Mouse (Mus musculus): Measurements from ENCODE around the gene Itgb1bp2. TPM values are rescaled to one million over a fixed set of nuclear protein-coding genes. Genes with fewer than 3 reads are reported as not detected.
"Not testable (repeated sequence)": the region's sequence is repeated elsewhere in the genome, so short reads cannot be mapped to it uniquely, and the experiment has no call there.

The Itgb1bp2 gene
- polyA plus RNA-seq, 1 experiment from 2014 or later = 37.1 TPM

DNA sequence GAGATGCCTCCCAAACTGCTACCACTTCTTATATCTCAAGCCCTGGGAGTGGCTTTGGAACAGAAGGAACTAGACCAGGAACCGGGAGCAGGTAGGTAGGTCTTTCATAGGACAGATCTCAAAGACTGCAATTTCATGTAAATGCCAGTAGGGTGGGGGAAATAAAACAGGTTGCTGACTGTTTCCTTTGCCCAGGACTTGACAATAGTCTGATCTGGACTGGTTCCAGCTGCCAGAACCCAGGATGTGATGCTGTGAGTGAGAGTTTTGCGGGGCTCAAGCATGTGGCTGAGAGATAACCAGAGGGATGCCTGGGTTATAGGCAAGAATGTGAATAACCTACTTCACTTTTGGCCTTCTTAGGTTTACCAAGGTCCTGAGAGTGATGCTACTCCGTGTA is 2.7 kb downstream of the Itgb1bp2 start:
- 79% methylated on average over 3 of the region's 3 CpGs for WGBS
- no peak for ATAC-seq (ENCODE audit: insufficient number of reproducible peaks, low FRiP score, low TSS enrichment, low read depth)
- Histone ChIP-seq H3K9ac (no peak overlapping the region), H3K27me3 (no peaks in the 10 kb centered on the region; the same call in 1 of the 2 replicates), H3K4me1 (no peaks in the 10 kb centered on the region), H3K4me2 (no peak overlapping the region), H3K36me3 (peaks cover 20% of the 10 kb centered on the region), H3K4me3 (no peak overlapping the region), H3K27ac (no peak overlapping the region), H3K9me3 (no peaks in the 10 kb centered on the region)

DNA sequence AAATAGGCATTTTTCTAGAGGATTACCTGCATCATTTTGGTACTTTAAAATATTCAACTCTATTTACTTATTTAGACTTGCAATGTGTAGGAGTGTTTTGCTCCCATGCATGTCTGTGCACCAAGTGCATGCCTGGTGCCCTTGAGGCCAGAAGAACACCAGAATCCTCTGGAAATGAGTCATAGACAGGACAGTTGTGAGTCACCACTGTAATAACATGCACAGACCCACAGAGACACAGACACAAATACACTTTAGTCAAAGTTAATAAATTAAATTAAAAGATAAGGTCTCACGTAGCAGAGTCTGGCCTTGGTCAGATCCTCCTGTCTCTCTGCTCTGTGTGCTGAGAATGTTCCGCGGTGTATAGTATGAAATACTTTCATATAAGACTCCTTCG is 23.3 kb downstream of the Itgb1bp2 start:
- no peaks in the 10 kb centered on the region for H3K36me3 ChIP-seq
- no peak overlapping the region for H3K4me2 ChIP-seq
- no peak overlapping the region for H3K4me3 ChIP-seq
- H3K9ac ChIP-seq = no peak overlapping the region
- no peak for ATAC-seq (ENCODE audit: insufficient number of reproducible peaks, low FRiP score, low TSS enrichment, low read depth)
- 92% methylated on average over 4 of the region's 4 CpGs for WGBS
- no peak overlapping the region for H3K27ac ChIP-seq
- H3K4me1 ChIP-seq = no peaks in the 10 kb centered on the region
- no peaks in the 10 kb centered on the region for H3K9me3 ChIP-seq
- H3K27me3 ChIP-seq = no peaks in the 10 kb centered on the region

DNA sequence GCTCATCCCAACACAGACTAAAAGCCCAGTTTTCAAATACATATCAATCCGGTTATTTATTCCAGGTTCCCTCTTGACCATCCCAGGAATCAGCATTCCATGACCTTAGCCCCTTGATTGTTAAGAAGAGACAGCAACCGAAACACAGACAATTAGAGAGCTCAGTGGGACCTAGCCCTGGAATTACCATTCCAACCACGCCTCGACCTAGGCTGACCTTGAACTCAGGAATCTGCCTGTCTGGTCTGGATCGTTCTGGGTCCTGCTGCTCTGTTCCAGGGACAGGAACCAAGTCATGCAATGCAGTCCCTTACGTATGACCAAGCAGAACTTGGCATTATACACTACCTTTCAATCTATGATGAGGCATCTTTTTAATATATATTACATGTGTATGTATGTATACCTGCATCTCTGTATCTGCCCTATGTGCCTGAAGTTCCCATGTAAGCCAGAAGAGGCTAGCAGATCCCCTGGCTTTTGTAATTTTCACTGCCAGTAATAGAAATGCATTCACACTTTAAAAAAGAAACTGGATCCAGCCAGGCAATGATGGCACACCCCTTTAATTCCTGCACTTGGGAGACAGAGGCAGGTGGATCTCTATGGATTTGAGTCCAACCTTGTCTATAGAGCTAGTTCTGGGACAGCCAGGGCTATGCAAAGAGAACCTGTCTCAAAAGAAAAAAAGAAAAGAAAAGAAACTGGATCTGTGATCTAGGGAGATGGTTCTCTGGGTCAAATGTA is 32.9 kb downstream of the Itgb1bp2 start:
- 83% methylated on average over 6 of the region's 6 CpGs for WGBS

DNA sequence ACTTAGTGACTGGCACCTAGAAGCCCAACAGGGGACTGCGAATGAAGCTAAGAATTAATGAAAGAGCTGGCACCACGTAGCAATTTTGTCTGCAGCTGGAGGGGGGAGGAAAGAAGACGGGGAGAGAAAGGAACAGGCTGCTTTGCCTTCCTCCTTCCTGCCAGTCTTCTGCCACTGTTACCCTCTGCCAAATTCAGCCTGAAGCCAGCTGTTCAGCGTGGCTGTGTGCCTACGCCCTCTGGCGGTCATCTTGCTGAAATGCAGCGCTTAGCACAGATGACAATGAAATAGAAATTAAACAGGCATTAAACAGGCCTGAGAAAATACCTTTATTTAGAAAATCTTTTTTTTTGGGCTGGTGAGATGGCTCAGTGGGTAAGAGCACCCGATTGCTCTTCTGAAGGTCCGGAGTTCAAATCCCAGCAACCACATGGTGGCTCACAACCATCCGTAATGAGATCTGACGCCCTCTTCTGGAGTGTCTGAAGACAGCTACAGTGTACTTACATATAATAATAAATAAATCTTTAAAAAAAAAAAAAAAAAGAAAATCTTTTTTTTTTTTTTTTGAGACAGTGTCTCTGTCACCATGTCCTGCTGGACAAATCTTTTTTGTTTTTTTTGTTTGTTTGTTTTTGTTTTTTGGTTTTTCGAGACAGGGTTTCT is 37.7 kb downstream of the Itgb1bp2 start:
- H3K36me3 ChIP-seq = not testable (repeated sequence)

More for the DNA sequence above, 32.9 kb downstream of the Itgb1bp2 start:
- H3K9ac ChIP-seq = no peak overlapping the region
- no peaks in the 10 kb centered on the region for H3K9me3 ChIP-seq
- no peak overlapping the region for H3K4me3 ChIP-seq
- no peak overlapping the region for H3K27ac ChIP-seq
- no peak for ATAC-seq (ENCODE audit: insufficient number of reproducible peaks, low FRiP score, low TSS enrichment, low read depth)
- no peaks in the 10 kb centered on the region for H3K27me3 ChIP-seq
- H3K36me3 ChIP-seq = no peaks in the 10 kb centered on the region
- H3K4me2 ChIP-seq = no peak overlapping the region
- H3K4me1 ChIP-seq = no peaks in the 10 kb centered on the region

More for the DNA sequence above, 37.7 kb downstream of the Itgb1bp2 start:
- not testable (repeated sequence) for ATAC-seq (ENCODE audit: insufficient number of reproducible peaks, low FRiP score, low TSS enrichment, low read depth); H3K4me1 ChIP-seq; H3K27me3 ChIP-seq; H3K4me2 ChIP-seq; H3K9me3 ChIP-seq; H3K9ac ChIP-seq; H3K4me3 ChIP-seq; H3K27ac ChIP-seq
- 26% methylated on average over 10 of the region's 12 CpGs for WGBS

Other genes with a start within 250 kb of the Itgb1bp2 start
- 52.0 and 52.8 TPM in 2 replicates for gene Snx12, start 226.5 kb upstream of the Itgb1bp2 start, polyA plus RNA-seq (2015; fragmentation: Nextera tagmentation; extraction: Ambion mirVana)
- gene Foxo4, start 194.6 kb upstream of the Itgb1bp2 start, polyA plus RNA-seq (2015; fragmentation: Nextera tagmentation; extraction: Ambion mirVana) = 3.7 and 4.0 TPM in 2 replicates
- not detected in 2 replicates for gene Gm614, start 185.1 kb upstream of the Itgb1bp2 start, polyA plus RNA-seq (2015; fragmentation: Nextera tagmentation; extraction: Ambion mirVana)
- 19.3 and 20.4 TPM in 2 replicates for gene Il2rg, start 180.8 kb upstream of the Itgb1bp2 start, polyA plus RNA-seq (2015; fragmentation: Nextera tagmentation; extraction: Ambion mirVana)
- not detected in 2 replicates for gene Gm20489, start 180.1 kb upstream of the Itgb1bp2 start, polyA plus RNA-seq (2015; fragmentation: Nextera tagmentation; extraction: Ambion mirVana)
- gene Med12, start 175.1 kb upstream of the Itgb1bp2 start, polyA plus RNA-seq (2015; fragmentation: Nextera tagmentation; extraction: Ambion mirVana) = 28.7 and 30.5 TPM in 2 replicates
- gene Nlgn3, start 149.9 kb upstream of the Itgb1bp2 start, polyA plus RNA-seq (2015; fragmentation: Nextera tagmentation; extraction: Ambion mirVana) = 12.9 and 14.3 TPM in 2 replicates
- 0.15 and 0.21 TPM in 2 replicates for gene Gjb1, start 72.7 kb upstream of the Itgb1bp2 start, polyA plus RNA-seq (2015; fragmentation: Nextera tagmentation; extraction: Ambion mirVana)
- 31.0 and 33.5 TPM in 2 replicates for gene Zmym3, start 28.2 kb upstream of the Itgb1bp2 start, polyA plus RNA-seq (2015; fragmentation: Nextera tagmentation; extraction: Ambion mirVana)
- 342 and 352 TPM in 2 replicates for gene Nono, start 19.8 kb upstream of the Itgb1bp2 start, polyA plus RNA-seq (2015; fragmentation: Nextera tagmentation; extraction: Ambion mirVana)
- 10.6 and 12.2 TPM in 2 replicates for gene Taf1, start 83.6 kb downstream of the Itgb1bp2 start, polyA plus RNA-seq (2015; fragmentation: Nextera tagmentation; extraction: Ambion mirVana)
- 143 and 144 TPM in 2 replicates for gene Ogt, start 191.0 kb downstream of the Itgb1bp2 start, polyA plus RNA-seq (2015; fragmentation: Nextera tagmentation; extraction: Ambion mirVana)

Data from limb, embryonic 15.5 days (tissue).